Mouse (Mus musculus) erythroblast, embryonic 14.5 days (primary cell): ENCODE results near the gene Kars.

Source experiments
- GATA1 ChIP-seq: IDR thresholded peaks from 2 replicates; pipeline ENCODE4 v1.6.1; 2012; ENCODE audit warnings: low read length, inconsistent platforms, mixed read lengths
- TAL1 ChIP-seq: IDR thresholded peaks from 3 replicates; pipeline ENCODE4 v1.6.1; 2012; ENCODE audit warnings: low read length, inconsistent platforms, mixed read lengths

- no peak for TF ChIP-seq TAL1
- no peak for TF ChIP-seq GATA1
Measured at GRCm38 (mm10) chr8:112005601-112006000, 5.5 kb downstream of the Kars start.
